Mouse (Mus musculus) intestine, postnatal 0 days (tissue): ENCODE results near the gene Zfp846. TPM values are rescaled to one million over a fixed set of nuclear protein-coding genes. Genes with fewer than 3 reads are reported as not detected.

ENCODE experiments used
- ATAC-seq: fragments of 200-750 bp; cut with Nextera tagmentation; 2 replicates; pipeline ENCODE4 v1.8.0; 2017; ENCODE audit warnings: mild to moderate bottlenecking, moderate TSS enrichment, moderate library complexity
- H3K27ac ChIP-seq: fragments of 300-500 bp; sonication (generic); 2 replicates; pipeline ENCODE4 v1.5.1; 2014; ENCODE audit warnings: mild to moderate bottlenecking, low read depth, low read length, moderate library complexity
- H3K27me3 ChIP-seq: fragments of 300-500 bp; sonication (generic); replicated peaks from 2 replicates; pipeline ENCODE4 v1.6.1; 2014; ENCODE audit warnings: low read length, mixed read lengths; ENCODE audit not compliant: control insufficient read depth, insufficient read depth
- H3K36me3 ChIP-seq: fragments of 300-500 bp; sonication (generic); 2 replicates; pipeline ENCODE4 v1.6.1; 2014; ENCODE audit warnings: mild to moderate bottlenecking, moderate library complexity; ENCODE audit not compliant: control insufficient read depth, insufficient read depth
- H3K4me1 ChIP-seq: fragments of 300-500 bp; sonication (generic); replicated peaks from 2 replicates; pipeline ENCODE4 v1.6.1; 2014; ENCODE audit warnings: antibody characterized with exemption, low read length, mixed read lengths; ENCODE audit not compliant: control insufficient read depth, insufficient read depth
- H3K4me2 ChIP-seq: fragments of 300-500 bp; sonication (generic); replicated peaks from 2 replicates; pipeline ENCODE4 v1.6.1; 2014; ENCODE audit warnings: low read depth, mild to moderate bottlenecking, moderate library complexity
- H3K4me3 ChIP-seq: fragments of 300-500 bp; sonication (generic); 2 replicates; pipeline ENCODE4 v1.5.1; 2014; ENCODE audit warnings: low read depth, low read length
- H3K9ac ChIP-seq: fragments of 300-500 bp; sonication (generic); 2 replicates; pipeline ENCODE4 v1.6.1; 2014; ENCODE audit warnings: mild to moderate bottlenecking, low read depth, low read length
- H3K9me3 ChIP-seq: fragments of 300-500 bp; sonication (generic); 2 replicates; pipeline ENCODE4 v1.6.1; 2016; ENCODE audit warnings: mixed run types; ENCODE audit not compliant: control insufficient read depth
- CTCF ChIP-seq: sonication (generic); IDR thresholded peaks from 2 replicates; pipeline ENCODE4 v1.5.1; 2016; ENCODE audit warnings: low read depth, mild to moderate bottlenecking, control low read depth, antibody characterized with exemption, moderate library complexity
- WGBS: fragments of 180-500 bp; shearing (Covaris S2); extraction: QIAGEN DNeasy Blood & Tissue Kit; methylation state at CpG from one replicate; pipeline ENCODE4 v1.1.7; 2014; 5-methylcytosine and 5-hydroxymethylcytosine counted together
- polyA plus RNA-seq: library from polyadenylated mRNA; unstranded; fragments of >200 nt; fragmentation: Nextera tagmentation; extraction: Ambion mirVana; gene quantifications from 2 replicates; pipeline ENCODE4 v1.2.1, GENCODE M21; 2015

The Zfp846 gene
- polyA plus RNA-seq, 1 experiment from 2014 or later, result 5.7 TPM

DNA sequence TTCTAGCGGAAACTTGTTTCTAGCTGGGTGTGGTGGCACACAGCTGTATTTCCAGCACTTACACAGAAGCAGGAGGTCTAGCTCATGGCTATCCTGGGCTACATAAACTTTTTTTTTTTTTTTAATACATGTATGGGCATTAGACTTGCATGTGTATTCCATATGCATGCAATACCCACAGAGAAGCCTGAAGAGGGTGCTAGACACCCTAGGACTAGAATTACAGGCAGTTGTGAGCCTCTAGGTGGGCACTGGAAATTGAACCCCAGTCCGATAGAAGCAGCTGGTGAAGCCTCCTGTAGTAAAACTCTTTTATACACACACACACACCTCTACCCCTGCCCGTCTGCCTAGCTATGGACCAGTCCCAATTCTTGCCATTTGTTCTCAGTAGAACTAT lies 72.8 kb downstream of the Zfp846 start:
- H3K4me3 ChIP-seq, result no peak overlapping the region
- peaks cover 8% of the 10 kb centered on the region; the same call in 1 of the 2 replicates for H3K4me1 ChIP-seq
- H3K36me3 ChIP-seq, result peaks cover 47% of the 10 kb centered on the region
- no peaks in the 10 kb centered on the region for H3K9me3 ChIP-seq
- no peak for ATAC-seq
- peak; percentile 35 for TF ChIP-seq CTCF
- H3K4me2 ChIP-seq, result no peak overlapping the region
- no peaks in the 10 kb centered on the region for H3K27me3 ChIP-seq
- WGBS, result 90% methylated on average over 3 of the region's 3 CpGs
- H3K27ac ChIP-seq, result no peak overlapping the region
- H3K9ac ChIP-seq, result no peak overlapping the region

Other genes with a start within 250 kb of the Zfp846 start
- gene Olfr18, start 245.2 kb upstream of the Zfp846 start, polyA plus RNA-seq, result not detected in 2 replicates
- 30.2 and 31.3 TPM in 2 replicates for gene Zfp560, start 196.1 kb upstream of the Zfp846 start, polyA plus RNA-seq
- 5.3 and 5.6 TPM in 2 replicates for gene Zfp26, start 121.1 kb upstream of the Zfp846 start, polyA plus RNA-seq
- 8.5 and 9.4 TPM in 2 replicates for gene Zfp426, start 88.5 kb upstream of the Zfp846 start, polyA plus RNA-seq
- gene Zfp266, start 59.9 kb upstream of the Zfp846 start, polyA plus RNA-seq, result 17.5 and 22.1 TPM in 2 replicates
- 557 and 578 TPM in 2 replicates for gene Ubl5, start 61.6 kb downstream of the Zfp846 start, polyA plus RNA-seq
- 7.4 and 7.6 TPM in 2 replicates for gene Fbxl12, start 63.5 kb downstream of the Zfp846 start, polyA plus RNA-seq
- gene Pin1, start 70.8 kb downstream of the Zfp846 start, polyA plus RNA-seq, result 27.1 and 27.2 TPM in 2 replicates
- gene Olfm2, start 165.1 kb downstream of the Zfp846 start, polyA plus RNA-seq, result 3.7 and 4.1 TPM in 2 replicates
- gene Col5a3, start 233.8 kb downstream of the Zfp846 start, polyA plus RNA-seq, result 1.2 and 1.9 TPM in 2 replicates
- not detected in 2 replicates for gene Rdh8, start 237.2 kb downstream of the Zfp846 start, polyA plus RNA-seq